Mouse (Mus musculus): Measurements from ENCODE around the gene Vps45.
"Not testable (repeated sequence)": the region's sequence is repeated elsewhere in the genome, so short reads cannot be mapped to it uniquely, and the experiment has no call there.

Gene Vps45

DNA sequence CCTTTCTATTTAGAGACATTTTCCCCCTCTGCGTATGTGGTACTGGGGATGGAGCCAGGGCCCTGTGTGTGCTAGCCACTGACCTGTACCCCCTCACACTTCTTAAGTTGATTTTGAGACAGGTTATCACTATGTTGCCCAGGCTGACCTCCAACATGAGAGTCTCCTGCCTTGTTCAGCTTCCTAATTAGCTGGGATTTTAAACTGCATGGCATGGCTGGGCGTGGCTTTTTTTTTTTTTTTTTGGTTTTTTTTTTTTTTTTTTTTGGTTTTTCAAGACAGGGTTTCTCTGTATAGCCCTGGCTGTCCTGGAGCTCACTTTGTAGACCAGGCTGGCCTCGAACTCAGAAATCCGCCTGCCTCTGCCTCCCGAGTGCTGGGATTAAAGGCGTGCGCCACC lies 80.7 kb downstream of the Vps45 start:
- not testable (repeated sequence) for DNase-seq (ENCODE audit: extremely low read depth, low read depth, low spot score)

DNA sequence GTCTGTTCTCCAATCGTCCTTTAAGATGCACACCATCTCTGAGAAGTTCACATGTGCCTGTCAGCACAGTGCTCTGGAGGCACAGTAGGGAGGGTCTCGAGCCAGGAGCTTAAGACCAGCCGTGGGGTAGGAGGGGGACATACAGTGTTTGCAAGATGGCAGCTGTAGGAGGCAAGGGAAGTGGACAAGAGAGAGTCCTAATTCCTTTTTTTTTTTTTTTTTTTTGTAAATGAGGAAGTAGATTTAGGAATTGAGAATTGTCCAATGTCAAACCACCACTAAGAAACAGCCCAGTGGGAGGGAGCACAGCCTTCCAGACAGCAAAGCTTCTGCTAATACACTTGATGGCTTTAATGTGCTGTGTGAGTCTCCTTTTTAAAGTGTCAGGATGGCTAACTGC lies 81.2 kb downstream of the Vps45 start:
- no peak for DNase-seq (ENCODE audit: extremely low read depth, low read depth, low spot score)

DNA sequence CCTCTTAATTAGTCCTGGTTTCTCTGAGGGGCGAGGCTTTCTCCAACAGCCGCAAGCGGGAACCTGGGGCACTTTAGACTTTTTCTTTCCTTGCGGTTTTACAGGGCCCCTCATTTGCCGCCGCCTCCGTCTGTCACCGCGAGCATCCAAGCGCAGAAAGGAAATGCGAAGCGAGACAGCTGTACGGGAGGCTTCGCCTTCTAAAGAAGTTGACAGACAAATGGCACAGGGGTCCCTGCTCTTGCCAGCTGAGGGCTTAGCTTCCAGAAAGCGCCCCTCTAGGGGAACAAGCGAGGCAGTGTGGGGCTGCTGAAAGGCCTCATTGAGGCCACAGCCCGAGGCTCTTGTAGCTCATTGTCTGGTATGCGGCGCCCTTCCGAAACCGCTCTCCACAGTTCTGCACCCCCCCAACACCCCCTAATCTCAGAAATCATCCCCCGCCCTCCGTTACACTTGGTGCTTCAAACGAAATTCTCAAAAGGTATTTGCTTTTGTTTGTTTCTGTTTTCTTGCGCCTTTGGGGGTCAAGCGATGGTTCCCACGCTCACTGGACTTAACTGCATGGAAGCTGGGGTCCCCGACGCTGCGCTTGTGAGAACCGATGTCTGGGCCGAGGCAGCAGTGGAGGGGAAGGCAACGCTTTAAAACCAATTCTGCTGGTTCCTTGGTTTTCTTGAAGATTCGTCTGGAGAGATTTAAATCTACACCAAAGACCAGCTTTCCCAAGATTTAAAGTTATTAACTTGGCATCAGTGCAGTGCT lies 85.2 kb downstream of the Vps45 start:
- DNase-seq (ENCODE audit: extremely low read depth, low read depth, low spot score) = no peak

DNA sequence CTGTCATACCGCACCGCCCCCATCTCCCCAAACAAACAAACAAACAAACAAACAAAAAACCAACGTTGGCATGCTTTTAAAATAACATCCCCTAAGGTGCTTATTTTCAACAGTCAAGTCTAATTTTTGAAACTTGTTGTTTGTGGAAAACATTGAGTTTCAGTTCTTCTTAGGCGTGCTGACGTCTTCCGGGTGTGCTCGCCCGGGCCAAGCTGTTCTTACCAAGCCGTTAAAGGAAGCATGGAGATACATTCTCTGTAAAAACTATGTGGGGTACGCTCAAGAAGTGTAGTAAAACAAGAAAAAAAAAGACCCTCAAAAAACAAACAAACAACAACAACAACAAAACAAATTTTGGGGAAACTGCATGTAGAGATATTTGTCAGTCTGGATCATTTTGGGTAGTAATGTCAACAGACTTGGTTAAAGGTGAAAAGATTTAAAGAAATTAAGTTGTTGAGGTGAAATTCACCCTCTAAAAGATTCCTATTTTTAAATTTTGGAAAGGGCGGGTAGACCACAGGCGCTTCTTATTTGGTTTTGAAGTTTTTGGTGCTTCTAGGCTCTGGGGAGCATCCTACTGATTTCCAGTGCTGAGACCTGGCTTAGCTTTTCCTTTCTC lies 85.9 kb downstream of the Vps45 start:
- no peak for DNase-seq (ENCODE audit: extremely low read depth, low read depth, low spot score)

DNA sequence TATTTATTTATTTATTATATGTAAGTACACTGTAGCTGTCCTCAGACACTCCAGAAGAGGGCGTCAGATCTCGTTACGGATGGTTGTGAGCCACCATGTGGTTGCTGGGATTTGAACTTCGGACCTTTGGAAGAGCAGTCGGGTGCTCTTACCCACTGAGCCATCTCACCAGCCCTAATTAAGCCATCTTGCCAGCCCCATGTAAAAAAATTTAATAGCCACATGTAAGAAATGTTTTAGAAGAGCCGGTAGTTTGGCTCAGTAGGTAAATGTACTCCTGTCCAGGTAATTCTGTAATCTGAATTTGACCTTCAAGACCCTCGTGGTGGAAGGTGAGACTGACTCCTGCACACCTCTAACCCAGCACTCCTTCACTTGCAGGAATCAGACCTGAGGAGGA lies 87.6 kb downstream of the Vps45 start:
- DNase-seq (ENCODE audit: extremely low read depth, low read depth, low spot score) = not testable (repeated sequence)

DNA sequence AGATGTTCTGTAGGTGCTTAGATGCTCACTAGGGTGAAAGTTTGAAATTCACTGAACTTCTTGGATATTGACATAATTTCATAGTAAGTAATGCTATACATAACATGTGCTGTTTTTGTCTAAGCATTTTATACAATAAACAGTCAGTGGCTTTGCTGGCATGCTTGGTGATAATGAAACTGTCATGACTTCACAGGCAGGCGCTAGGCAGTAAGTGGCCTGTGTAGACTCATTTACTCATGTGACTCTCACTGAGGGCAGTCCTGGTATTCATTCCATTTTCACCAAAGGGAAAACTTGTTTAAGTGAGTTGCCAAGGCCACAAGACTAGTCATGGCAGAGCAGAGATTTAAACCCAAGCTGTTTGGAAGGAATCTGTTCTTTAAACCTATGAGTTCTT lies 89.0 kb downstream of the Vps45 start:
- DNase-seq (ENCODE audit: extremely low read depth, low read depth, low spot score) = no peak

DNA sequence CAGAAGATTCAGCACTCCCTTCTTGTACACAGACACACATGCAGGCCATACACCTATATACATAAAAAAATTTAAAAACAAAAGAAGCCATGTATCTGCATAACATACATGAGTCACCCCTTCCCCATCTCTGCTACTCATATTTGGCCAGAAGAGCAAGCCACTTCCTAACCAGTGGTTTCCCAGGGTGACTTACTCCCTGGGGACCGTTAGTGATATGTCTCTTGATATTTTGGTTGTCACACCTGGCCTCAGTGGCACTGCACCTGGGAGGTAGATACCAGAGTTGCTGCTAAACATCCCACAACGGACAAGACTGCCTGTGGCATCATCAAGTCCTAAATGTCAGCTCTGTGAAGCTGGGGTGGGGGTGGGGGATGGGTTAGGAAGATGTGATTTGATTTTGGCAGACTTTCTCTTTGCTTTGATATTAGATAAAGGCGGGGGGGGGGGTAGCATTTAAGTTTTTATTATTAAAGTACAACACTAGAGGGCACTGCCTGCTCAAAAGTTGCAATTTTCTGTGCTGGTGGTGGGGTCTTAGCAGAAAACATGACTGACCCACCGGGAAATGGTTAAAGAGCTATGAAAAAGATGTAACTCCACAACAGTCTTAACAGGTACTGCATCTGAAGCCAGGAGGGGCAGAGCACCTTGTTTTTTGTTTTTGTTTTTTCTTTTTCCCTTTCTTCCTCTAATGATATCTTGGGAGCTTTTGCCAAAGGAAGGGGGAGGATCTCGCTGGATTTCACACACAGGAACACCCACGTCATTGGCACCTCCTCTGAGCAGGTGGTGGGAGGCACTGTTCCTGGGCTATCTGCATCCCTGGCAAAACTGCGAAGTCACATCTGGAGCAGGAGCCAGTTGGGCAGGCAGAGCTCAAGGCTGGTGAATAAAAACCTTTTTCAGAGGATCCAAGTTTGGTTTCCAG lies 92.5 kb downstream of the Vps45 start:
- no peak for DNase-seq (ENCODE audit: extremely low read depth, low read depth, low spot score)

DNA sequence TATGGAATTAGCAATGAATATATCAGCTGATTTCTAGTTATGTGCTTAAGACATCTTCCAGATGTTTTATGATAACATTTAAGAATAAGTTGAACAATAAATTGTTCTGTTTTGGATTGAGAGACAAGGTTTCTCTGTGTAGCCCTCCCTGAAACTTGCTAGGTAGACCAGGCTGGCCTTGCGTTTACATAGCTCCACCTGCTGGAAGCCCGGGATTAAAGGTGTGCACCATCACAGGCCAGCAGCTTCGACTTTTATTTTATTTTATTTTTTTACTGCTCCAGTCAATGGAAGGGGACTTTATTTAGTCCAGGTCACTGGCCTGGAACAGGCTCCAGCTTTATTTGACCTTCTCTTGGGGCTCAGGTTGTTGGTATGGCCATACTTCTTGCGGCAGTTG lies 94.6 kb downstream of the Vps45 start:
- no peak for DNase-seq (ENCODE audit: extremely low read depth, low read depth, low spot score)

DNA sequence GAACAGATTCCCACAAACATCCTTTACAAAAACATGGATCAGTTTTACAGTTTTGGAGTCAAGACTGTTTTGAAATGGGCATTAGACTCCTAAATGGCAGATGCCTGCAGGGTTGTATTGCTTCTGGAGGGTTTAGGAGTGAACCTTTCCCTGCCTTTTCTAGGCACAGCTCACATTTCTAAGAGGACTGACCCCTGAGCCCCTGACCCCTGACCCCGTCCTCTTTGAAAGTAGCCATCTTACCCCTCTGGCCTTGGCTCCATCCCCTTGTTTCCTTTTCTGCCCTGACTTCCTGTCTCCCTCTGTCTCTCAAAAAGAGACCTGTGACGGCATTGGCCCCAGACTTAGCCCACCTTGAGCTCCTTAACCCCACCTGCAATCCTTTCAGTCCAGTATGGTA lies 95.0 kb downstream of the Vps45 start:
- no peak for DNase-seq (ENCODE audit: extremely low read depth, low read depth, low spot score)

DNA sequence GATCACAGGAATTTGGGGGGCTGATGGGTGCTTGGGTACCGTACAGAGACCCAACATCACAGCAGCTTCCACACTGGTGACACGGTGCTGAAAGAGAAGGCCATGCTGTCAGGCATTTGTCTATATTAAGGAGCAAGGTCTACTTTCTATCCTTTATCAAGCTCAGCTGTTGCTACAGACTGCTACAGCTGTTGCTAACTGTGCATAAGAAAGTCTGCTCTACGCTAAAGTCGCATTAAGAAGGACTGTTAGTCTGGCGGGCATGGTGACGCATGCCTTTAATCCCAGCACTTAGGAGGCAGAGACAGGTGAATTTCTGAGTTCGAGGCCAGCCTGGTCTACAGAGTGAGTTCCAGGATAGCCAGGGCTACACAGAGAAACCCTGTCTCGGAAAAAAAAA lies 96.1 kb downstream of the Vps45 start:
- DNase-seq (ENCODE audit: extremely low read depth, low read depth, low spot score) = not testable (repeated sequence)

DNA sequence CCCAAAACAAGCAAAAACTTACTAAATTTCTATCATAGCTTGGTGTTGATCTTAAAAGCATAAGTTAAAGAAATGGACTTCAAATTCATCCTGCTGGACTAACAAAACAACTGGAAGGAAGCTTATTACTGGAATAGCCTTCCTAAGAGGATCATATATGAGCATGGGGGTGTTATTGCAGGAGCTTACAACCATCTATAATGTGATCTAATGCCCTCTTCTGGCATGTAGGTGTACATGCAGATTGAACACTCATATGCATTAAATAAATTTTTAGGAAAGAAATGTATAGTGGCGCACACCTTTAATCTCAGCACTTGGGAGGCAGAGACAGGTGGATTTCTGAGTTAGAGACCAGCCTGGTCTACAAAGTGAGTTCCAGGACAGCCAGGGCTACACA lies 98.5 kb downstream of the Vps45 start:
- no peak for DNase-seq (ENCODE audit: extremely low read depth, low read depth, low spot score)

DNA sequence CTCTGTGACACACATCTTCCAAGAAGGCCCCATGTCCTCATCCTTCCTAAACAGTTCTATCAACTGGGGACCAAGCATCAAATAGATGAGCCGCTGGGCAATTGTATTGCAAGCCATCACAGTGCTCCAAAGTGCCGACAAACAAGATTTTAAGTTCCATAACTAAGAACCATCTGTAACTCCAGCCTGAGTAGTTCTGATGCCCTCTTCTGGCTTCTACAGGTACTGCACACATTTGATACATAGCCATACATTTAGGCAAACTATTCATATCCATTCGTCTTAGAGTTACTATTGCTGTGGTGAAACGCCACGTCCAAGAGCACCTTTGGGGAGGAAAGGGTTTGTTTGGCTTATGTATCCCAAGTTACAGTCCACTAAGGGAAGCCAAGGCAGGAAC lies 99.2 kb downstream of the Vps45 start:
- no peak for DNase-seq (ENCODE audit: extremely low read depth, low read depth, low spot score)

DNA sequence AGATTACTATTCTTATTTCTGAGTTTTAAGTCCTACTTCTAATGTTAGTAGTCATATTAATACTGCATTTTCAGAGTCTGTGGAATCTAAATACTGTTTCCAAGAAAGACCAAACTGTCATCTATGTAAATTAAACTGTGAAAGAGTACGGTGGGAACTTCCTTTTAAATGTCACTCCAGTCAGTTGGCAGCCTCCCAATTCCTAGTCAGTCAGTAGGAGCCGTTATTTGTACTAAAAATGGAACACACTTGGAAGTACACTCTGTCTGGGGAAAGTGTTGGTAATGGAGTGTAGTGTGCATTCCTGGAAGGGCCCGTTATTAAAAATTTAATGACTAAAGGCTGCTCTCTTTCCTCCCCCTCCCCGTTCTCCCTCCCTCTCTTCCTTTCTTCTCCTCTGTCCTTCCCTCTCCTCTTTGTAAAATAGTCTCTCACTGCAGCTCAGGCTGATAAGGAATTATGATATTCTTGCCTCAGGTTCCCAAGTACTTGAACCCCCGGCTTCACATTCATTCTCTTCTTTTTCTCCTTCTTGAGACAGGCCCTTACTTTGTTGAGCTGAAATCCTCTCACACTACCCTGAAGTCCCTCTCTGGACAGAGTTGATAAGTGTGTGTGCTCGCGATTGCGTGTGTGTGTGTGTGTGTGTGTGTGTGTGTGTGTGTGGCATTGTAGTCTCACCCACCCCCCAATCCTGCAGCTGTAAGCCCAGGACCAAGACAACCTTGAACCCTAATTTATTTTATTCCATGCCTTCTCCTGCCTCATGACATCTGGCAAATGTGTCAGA lies 100.7 kb downstream of the Vps45 start:
- DNase-seq (ENCODE audit: extremely low read depth, low read depth, low spot score) = no peak

DNA sequence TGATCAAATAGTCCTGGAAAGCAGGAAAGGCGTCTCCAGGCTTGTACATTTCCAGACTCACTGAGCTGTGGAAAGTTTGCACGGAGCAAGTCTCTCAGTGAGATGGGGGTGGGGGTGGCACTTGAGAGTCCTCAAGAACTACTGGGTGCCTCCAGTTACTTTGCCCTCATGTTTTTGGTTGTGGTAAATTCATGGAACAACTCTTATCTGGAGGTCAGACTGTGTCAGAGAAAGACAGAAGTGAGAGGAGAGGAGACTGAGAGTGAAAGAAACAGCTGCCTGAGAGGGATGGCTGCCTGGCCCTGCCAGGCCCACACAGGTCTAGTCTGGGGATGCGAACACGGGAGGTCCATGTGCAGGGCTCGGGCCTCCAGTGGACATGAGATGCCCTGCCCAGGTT lies 102.9 kb downstream of the Vps45 start:
- no peak for DNase-seq (ENCODE audit: extremely low read depth, low read depth, low spot score)

DNA sequence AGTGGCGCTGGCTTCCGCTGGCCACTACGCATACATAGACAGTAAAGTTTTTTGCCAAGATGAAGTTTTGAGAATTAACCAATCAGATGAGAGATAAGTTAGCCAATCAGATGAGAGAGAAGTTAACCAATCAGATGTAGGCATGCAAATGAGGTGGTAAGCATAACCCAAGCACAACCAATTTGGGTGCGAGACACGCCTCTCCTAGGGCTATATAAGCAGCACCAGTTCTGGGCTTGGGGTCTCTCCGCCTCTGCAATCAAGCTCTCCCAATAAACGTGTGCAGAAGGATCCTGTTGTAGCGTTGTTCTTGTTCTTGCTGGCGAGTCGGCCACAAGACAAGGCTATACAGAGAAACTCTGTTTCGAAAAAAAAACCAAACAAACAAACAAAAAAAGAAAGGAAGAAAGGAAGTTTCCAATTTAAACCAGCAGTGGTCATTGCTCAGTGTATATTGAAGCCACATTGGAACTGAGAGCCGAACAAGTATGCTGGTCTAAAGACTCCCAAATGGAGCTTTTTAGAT lies 103.6 kb downstream of the Vps45 start:
- DNase-seq (ENCODE audit: extremely low read depth, low read depth, low spot score) = not testable (repeated sequence)

DNA sequence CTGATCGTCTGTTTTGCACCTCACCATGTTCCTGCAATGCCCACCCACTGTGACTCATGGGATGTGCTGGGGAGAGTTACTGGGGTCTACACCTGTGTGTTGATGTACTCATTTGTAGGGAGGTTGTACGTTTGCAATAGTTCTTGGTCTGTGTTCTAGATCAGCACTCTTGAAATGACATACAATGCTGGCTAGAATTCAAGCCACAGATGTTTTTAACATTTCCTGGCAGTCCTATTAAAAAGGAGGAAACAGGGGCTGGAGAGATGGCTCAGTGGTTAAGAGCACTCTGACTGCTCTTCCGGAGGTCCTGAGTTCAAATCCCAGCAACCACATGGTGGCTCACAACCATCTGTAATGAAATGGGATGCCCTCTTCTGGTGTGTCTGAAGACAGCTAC lies 104.7 kb downstream of the Vps45 start:
- DNase-seq (ENCODE audit: extremely low read depth, low read depth, low spot score) = no peak

DNA sequence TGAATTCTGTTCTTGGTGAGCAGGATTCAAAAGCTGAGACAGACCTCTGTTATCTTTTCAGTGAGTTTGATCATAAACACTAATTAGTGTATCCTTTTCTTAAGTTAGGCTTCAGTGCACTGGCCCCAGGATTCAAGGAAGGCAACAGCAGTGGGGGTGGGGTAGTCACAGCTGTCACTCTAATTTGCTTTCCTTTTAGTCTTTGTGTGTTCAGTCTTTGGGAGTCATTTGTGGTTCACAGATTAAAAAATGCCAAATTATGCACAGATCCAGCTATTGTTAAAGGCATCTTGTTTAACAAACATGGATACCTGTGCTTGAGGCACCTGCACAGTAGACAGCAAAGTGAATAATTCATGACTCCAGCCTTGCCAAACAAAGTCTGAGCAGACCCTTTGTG lies 105.2 kb downstream of the Vps45 start:
- no peak for DNase-seq (ENCODE audit: extremely low read depth, low read depth, low spot score)

DNA sequence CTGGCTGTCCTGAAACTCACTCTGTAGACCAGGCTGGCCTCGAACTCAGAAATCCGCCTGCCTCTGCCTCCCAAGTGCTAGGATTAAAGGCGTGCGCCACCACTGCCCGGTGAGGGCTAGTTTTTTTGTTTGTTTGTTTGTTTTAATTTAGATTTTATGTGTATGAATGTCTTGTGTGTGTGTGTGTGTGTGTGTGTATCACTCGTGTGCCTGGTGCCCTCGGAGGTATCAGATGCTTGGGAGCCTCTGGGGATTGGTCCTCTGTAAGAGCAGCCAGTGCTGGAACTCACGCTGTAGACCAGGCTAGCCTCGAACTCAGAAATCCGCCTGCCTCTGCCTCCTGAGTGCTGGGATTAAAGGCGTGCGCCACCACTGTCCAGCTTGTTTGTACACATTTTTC lies 106.7 kb downstream of the Vps45 start:
- DNase-seq (ENCODE audit: extremely low read depth, low read depth, low spot score) = not testable (repeated sequence)

DNA sequence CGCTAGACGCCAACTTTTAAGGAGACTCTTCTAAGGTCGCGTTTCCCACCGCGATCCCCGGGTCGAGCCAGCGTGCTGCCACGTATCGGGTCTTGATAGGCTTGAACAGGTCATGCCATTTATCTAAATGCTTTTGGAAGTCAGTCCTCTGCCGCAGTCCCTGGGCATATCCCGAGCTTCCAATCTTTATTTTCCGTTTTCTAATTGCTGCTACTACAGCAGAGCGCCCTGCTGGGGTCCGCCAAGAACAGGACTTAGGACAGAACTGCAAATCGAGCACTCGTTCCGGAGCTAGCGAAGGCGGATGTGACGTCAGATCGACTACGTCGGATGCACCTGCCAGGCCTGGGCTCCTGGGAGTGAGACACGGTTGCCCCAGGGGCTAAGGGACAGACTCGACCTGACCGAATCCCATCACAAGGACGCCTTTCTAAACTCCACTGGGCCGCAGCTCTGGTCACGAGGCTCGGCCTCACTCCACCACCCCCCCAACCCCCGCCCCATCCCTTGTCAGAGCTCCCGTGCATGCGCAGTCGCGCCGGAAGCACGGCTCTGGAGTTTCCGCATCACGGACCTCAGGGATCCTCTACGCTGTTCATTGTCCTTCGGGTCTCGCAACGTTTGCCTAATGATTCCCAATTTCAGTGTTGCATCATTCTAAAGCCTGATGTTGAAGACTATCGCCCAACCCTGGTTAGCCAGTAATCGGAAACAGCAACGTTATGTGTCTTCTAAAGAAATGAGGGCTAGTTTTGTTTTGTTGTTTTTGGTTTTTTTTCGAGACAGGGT lies 107.3 kb downstream of the Vps45 start:
- DNase-seq (ENCODE audit: extremely low read depth, low read depth, low spot score) = peak; percentile 37
